Mouse (Mus musculus) cerebellum, adult 8-10 months (tissue): ENCODE measurements around the gene Ephx3.

Experiments
- DNase-seq: peaks from one replicate; pipeline ENCODE4 v3.0.0; 2022

Ephx3 gene

GRCm38 (mm10) chr17:32172485-32172884 lies 16.9 kb downstream of the Ephx3 start:
- no peak for DNase-seq

- no peak for DNase-seq
Measured at GRCm38 (mm10) chr17:32169518-32170225, 19.7 kb downstream of the Ephx3 start.

- no peak for DNase-seq
Measured at GRCm38 (mm10) chr17:32166687-32167086, 22.7 kb downstream of the Ephx3 start, which contains the start of gene Notch3. Notch3 (minus strand) TSS chr17:32166852.

- DNase-seq, result no peak
Measured at GRCm38 (mm10) chr17:32165803-32166595, 23.4 kb downstream of the Ephx3 start.

GRCm38 (mm10) chr17:32165266-32165802 lies 24.0 kb downstream of the Ephx3 start:
- DNase-seq, result no peak

- DNase-seq, result no peak
Measured at GRCm38 (mm10) chr17:32164780-32165179, 24.6 kb downstream of the Ephx3 start.

GRCm38 (mm10) chr17:32163910-32164650 lies 25.3 kb downstream of the Ephx3 start:
- no peak for DNase-seq

- peak; percentile 32 for DNase-seq
Measured at GRCm38 (mm10) chr17:32162112-32162850, 27.1 kb downstream of the Ephx3 start.

GRCm38 (mm10) chr17:32160882-32161281 lies 28.5 kb downstream of the Ephx3 start:
- no peak for DNase-seq

GRCm38 (mm10) chr17:32158841-32159240 lies 30.5 kb downstream of the Ephx3 start:
- DNase-seq, result no peak

- no peak for DNase-seq
Measured at GRCm38 (mm10) chr17:32146718-32147117, 42.6 kb downstream of the Ephx3 start.

- DNase-seq, result peak; percentile 75
Measured at GRCm38 (mm10) chr17:32142907-32143854, 46.2 kb downstream of the Ephx3 start.

- DNase-seq, result no peak
Measured at GRCm38 (mm10) chr17:32142234-32142633, 47.1 kb downstream of the Ephx3 start.
